Mouse (Mus musculus) left cerebral cortex, adult 18-20 months (tissue): ENCODE measurements at regions not wholly inside any gene's neighbourhood (a gene's known extent, or its start where the extent isn't known, plus 50 kb on each side); places are given as distances from the start of the nearest gene placed in this dataset.
"Not testable (repeated sequence)": the region's sequence is repeated elsewhere in the genome, so short reads cannot be mapped to it uniquely, and the experiment has no call there.

Experiments
- DNase-seq, 2 experiments: peaks; one replicate each; pipeline ENCODE4 v3.0.0; 2021 to 2022; ENCODE audit warnings: low spot score in 2 of 2, mixed read lengths in 1 of 2

- DNase-seq, result peak; percentile 19 to 21
These were observed 781.5 kb upstream of the Cdh20 start for GRCm38 (mm10) chr1:103986867-103987266.

- not testable (repeated sequence) for DNase-seq
These were observed 765.4 kb upstream of the Cdh20 start for GRCm38 (mm10) chr1:104002906-104003305.

GRCm38 (mm10) chr1:104029670-104030069 is 738.7 kb upstream of the Cdh20 start:
- DNase-seq, result no peak

GRCm38 (mm10) chr1:104048440-104048839 is 719.9 kb upstream of the Cdh20 start:
- DNase-seq, result no peak

GRCm38 (mm10) chr1:104049169-104049948 is 719.0 kb upstream of the Cdh20 start:
- no peak for DNase-seq
